Mouse (Mus musculus) retina, postnatal 7 days (tissue): Measurements from ENCODE around the gene Lgi4.
A peak's percentile ranks its signal among the peaks of the same experiment; 100 is the strongest.

ENCODE experiments used
- DNase-seq: peaks from one replicate; pipeline ENCODE4 v3.0.0-alpha.2; 2012; ENCODE audit warnings: low read depth, low spot score

Lgi4 gene

GRCm38 (mm10) chr7:31076492-31076891, 17.4 kb downstream of the Lgi4 start, which contains the start of gene Fxyd3:
Gene Fxyd3, minus strand, starts transcription at chr7:31076704.
- no peak for DNase-seq

DNA sequence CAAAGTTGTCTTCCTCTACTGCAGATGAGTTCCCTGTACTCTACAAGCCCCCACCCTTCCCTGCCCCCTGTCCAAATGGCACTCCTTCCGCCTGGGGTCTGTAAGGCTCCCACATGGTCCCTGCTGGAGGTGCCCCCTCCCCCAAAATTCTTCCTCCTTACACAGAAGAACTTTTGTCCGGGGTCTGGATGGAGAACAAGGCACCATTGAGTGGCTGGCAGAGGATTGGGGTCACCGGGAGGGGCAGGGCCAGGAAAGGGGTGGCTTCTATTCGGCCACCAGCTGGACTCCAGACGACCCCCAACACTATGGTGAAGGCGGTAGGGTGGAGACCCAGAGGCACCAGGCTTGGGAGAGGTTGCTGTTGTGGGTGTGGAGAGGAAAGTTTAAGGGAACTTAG, 18.3 kb downstream of the Lgi4 start:
- DNase-seq, result no peak

- peak; percentile 61 for DNase-seq
These were observed 18.8 kb downstream of the Lgi4 start for GRCm38 (mm10) chr7:31077885-31078445.

- no peak for DNase-seq
These were observed 20.5 kb downstream of the Lgi4 start for GRCm38 (mm10) chr7:31079670-31080069.

- peak; percentile 84 for DNase-seq
These were observed 21.5 kb downstream of the Lgi4 start for GRCm38 (mm10) chr7:31080611-31081010.

DNA sequence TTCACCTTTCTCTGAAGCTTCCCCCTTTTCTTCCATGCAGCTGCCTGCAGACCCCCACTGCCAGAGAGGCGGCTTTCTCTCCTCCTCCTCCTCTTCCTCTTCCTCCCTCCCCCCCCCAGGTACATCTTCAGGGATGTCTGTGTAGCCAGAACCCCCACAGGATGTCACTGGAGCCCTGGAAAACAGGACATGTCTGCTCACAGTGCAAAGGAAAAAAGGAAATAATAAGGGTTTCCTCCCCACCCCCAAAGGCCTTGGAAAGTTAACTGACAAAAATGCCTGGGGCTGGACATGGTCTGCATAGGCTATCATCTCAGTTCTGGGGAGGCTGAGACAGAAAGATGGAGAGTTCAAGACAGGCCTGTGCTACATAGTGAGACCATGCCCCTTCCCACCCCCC, 22.0 kb downstream of the Lgi4 start:
- DNase-seq, result no peak

DNA sequence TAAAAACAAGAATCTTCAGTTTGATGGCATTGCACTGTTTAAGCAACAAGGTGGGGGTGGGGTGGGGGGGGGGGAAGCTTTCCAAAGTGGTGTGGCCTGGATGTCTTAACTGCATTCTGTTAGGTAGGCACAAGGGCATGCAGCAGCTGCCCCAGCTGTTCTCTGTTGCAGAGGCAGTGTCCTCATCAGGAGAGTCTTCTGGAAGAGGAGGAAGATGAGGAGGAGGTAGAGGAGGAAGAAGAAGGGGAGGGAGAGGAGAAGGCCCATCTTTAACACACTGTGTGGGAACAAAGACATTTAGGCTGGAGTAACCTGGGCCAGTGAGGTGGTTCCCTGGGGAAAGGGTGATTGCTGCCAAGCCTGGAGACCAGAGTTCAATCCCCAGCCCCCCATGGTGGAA, 23.0 kb downstream of the Lgi4 start:
- DNase-seq, result no peak

DNA sequence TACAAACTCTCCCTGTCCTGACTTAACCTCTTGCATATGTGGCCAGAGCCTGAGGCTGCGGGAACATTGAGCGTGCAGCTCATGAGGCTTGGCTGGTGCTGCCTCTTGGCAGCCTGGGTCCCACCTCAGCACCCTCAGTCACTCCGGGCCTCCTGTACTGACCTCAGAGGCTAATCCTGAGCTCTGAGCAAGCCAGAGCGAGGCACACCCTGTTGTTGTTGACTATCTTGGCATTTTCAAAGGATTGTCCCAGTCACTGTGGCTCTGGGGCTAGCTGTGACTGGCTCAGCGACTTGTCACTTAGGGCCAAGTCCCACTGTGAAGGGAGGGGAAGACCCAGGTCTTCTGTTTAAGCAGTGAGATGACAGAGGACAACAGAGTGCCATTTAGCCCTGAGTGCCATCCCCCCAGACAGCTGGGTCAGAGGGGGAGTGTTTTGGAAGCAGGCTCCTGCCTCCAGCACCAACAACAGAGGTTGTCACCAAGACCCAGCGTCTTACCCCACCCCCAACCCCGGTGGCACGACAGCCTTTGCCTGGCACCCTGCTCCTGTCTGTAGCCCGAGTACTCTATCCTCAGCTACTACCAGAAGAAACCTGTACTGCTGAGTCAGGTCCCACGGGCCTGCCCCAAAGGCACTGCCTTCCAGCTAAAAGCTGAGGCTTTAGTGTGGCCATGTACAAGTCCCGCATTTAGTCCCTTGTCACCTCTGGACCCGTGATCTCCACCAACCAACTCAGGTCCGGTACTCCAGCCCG, 23.9 kb downstream of the Lgi4 start:
- DNase-seq, result no peak

- DNase-seq, result no peak
These were observed 25.0 kb downstream of the Lgi4 start for GRCm38 (mm10) chr7:31084140-31084539.

DNA sequence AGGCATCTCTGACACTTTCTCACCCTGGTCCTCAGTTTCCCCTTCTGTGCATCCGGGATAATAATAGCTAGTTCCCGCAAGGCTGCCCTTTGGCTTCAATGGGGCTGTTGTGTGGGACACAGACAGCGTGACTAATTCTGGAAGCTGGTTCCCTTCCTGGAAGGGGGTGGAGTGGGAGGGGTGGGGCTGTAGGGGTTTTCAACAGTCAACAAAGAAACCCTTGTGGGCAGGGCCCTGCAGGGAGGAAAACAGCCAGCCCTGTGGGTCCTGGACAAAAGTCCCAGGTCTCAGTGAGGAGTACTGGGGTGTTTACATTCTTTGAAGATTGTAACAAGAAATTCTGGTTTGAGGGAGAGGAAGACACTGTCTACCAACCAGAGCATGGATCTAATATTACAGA, 26.0 kb downstream of the Lgi4 start:
- no peak for DNase-seq

- DNase-seq, result no peak
These were observed 27.1 kb downstream of the Lgi4 start for GRCm38 (mm10) chr7:31086175-31086755.

- no peak for DNase-seq
These were observed 28.1 kb downstream of the Lgi4 start for GRCm38 (mm10) chr7:31087262-31087661.

DNA sequence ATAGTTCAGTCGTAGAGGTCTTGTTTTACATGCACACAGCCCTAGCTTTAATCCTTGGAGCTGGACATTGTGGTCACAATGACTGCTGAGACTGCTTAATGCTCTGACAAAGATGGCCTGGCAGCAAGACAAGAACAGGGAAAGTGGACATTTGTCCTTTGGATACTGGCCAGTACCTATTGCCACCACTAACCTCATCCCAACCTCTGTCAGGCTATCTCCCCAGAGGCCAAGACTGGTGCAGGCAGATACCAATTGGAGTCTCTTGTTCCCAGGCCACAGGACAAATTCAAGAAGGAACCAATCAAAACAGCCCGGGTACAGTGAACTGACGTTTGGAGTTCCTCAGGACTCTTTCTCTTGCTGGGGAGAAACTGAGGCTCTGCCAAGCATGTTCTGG, 29.1 kb downstream of the Lgi4 start:
- DNase-seq, result no peak

DNA sequence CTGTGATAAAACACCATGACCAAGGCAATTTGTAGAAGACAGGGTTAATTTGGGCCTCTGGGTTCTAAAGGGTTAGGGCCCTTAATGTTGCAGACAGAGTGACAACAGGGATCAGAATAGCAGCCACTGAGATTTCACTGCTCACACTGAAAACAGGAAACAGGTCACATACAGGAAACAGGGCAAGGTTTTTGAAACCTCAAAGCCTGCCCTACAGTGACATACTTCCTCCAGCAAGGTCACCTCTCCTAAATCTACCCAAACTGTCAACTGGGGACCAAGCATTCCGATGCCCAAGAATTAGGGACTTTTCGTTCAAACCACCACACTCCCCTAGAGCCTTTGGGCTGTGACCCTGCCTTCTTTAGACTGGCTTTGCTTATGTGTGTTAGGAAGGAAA, 30.6 kb downstream of the Lgi4 start:
- no peak for DNase-seq

DNA sequence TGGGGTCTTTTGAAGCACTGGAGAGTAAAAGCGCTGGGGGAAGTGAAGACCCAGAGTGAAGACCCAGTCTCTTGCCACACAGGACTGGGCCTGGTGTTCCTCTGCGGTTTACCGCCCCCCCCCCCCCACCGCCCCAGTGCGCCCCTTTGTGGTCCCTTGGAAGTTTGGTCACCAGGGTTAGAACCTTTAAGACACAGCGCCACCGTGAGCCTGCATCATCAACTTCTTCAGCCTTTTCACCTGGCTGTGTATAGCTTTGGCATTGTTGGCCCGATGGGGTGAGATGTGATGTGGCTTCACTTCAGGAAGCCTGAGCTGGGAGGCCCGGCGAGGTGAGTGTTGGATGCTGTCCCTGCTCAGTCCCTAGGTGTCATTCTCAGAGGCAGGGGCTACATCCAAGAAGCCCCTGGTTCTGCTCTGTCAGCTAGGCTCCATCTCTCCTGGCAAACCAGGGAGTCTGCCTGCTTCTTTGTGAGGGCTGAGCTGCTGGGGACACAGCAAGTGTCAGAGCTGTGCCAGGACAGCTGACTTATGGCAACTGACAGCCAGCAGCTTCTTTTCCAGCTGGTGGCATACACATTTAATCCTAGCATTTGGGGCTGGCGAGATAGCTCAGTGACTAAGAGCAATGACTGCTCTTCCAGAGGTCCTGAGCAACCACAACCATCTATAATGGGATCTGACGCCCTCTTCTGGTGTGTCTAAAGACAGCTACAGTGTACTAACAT, 35.8 kb downstream of the Lgi4 start:
- DNase-seq, result no peak

DNA sequence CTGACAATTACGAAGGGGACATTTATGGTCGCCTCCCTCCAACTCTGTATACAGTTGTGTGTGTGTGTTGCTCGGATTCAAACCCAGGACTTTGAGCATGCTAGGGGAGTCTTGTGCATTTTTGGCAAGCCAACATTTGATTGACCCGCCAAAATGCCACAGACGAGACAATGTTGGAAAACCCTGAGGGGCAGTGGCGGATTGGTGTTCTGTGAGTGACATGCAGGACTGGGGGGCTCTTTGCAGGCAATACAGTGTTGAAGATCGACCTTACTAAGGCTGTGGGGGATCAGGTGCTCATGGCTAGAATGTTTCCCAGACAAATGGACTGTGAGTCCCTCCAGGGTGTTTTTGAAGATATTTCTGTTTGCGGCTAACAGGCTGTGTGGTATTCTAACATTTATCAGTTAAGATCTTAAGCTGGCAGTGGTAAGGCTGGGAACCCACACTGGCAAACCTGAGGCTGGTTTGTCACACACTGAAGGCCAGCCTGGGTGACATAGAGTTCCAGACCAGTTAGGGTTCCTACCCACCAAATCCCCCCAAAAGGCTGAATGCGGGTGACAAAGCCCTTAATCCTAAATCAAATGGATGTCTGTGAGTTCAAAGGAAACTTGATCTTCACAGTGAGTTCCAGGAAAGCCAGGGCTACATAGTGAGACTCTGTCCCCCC, 37.9 kb downstream of the Lgi4 start:
- DNase-seq, result no peak

- DNase-seq, result peak; percentile 83
These were observed 38.6 kb downstream of the Lgi4 start for GRCm38 (mm10) chr7:31097583-31098248.

DNA sequence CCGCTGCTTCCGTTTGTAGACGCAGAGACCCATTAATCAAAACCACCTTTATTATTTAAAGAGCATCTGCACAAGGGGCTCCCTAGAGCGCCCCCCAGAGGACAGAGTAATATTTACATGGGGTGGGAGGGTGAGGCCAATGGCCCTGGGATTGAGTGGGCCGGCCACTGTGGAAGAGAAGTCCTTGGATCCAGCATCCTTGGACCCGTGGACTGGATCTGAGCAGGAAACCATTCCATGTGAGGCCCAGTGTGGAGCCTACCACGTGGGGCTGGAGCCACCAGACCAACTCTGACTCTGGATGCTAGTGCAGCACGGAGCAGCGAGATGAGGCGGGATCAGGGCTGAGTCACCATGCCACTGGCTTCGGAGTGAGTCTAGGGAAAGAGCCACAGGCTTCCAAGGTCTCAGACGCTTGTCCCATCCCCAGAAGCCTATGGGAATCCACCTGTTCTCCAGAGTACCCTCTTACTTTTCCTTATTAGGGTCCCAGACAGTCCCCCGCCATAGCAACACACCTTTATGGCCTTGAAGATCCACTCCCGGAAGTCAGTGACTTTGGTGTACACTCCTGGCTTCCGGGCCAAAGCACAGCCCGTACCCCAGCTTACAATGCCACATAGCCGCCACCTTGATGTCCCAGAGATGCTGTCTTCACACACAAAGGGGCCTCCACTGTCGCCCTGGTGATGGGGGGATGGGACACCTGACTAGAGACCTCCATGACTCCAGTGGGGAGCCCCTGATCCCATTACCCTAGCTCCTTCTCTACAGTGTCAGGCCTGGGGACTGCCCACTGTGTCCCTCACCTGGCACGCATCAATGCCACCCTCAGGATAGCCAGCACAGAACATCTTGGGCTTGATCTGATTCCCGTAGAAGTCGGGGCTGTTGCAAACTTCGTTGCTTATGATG, 39.8 kb downstream of the Lgi4 start:
- no peak for DNase-seq

- no peak for DNase-seq
These were observed 40.5 kb downstream of the Lgi4 start for GRCm38 (mm10) chr7:31099612-31099982.

DNA sequence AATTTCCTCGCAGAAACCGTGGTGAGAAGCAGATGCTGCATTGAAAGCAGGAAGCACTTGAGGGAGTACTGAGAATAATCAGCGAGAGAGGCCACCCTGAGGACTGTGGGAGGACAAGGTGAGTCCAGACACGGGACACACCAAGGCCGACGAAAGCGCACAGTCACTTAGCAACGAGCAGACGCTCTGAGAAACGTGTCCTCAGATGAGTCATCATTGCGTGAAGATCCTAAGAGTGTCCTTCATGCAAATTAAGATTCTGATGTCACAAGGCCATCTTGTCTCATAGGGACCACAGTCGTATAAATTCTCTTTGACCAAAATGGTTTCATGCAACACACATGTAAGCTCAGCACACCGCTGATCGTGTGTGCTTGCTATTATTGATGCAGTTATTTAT, 41.6 kb downstream of the Lgi4 start:
- DNase-seq, result no peak
